Mouse (Mus musculus): Measurements from ENCODE around the gene Gm20388. TPM values are rescaled to one million over a fixed set of nuclear protein-coding genes. Genes with fewer than 3 reads are reported as not detected.
A peak's percentile ranks its signal among the peaks of the same experiment; 100 is the strongest.

Gene Gm20388
- polyA plus RNA-seq, 1 experiment = not detected

- WGBS = 59% methylated on average over 7 of the region's 7 CpGs
- Histone ChIP-seq H3K4me1 (ENCODE audit: control insufficient read depth, insufficient read depth, low read length) (peaks cover 7% of the 10 kb centered on the region; the same call in 1 of the 2 replicates), H3K4me3 (ENCODE audit: insufficient read depth, low read depth, low read length) (no peak overlapping the region), H3K27ac (ENCODE audit: insufficient read depth, low read depth, low read length) (no peak overlapping the region)
- TF ChIP-seq CTCF (IDR thresholded peaks at IDR 0.05; ENCODE audit: insufficient read depth, low read depth, low read length) (no peak), POLR2A (IDR thresholded peaks at IDR 0.05; ENCODE audit: insufficient read depth, low read depth, low read length) (no peak)
These were observed 2001.3 kb downstream of the Gm20388 start for GRCm38 (mm10) chr8:121911987-121912386.

GRCm38 (mm10) chr8:121912831-121913230, 2002.2 kb downstream of the Gm20388 start:
- H3K4me3 ChIP-seq (ENCODE audit: insufficient read depth, low read depth, low read length) = no peak overlapping the region
- TF ChIP-seq CTCF (IDR thresholded peaks at IDR 0.05; ENCODE audit: insufficient read depth, low read depth, low read length) (no peak), POLR2A (IDR thresholded peaks at IDR 0.05; ENCODE audit: insufficient read depth, low read depth, low read length) (no peak)
- peaks cover 5% of the 10 kb centered on the region; the same call in 1 of the 2 replicates for H3K4me1 ChIP-seq (ENCODE audit: control insufficient read depth, insufficient read depth, low read length)
- 0 out of 2 replicates have a peak overlapping the region, but pooled peaks have one; percentile 2 for H3K27ac ChIP-seq (ENCODE audit: insufficient read depth, low read depth, low read length)
- 73% methylated on average over 3 of the region's 3 CpGs for WGBS

- Histone ChIP-seq H3K27ac (ENCODE audit: insufficient read depth, low read depth, low read length) (no peak overlapping the region), H3K4me3 (ENCODE audit: insufficient read depth, low read depth, low read length) (no peak overlapping the region), H3K4me1 (ENCODE audit: control insufficient read depth, insufficient read depth, low read length) (0 out of 2 replicates have a peak, but pooled peaks cover 2% of the 10 kb centered on the region)
- 80% methylated on average over 8 of the region's 8 CpGs for WGBS
- TF ChIP-seq CTCF (IDR thresholded peaks at IDR 0.05; ENCODE audit: insufficient read depth, low read depth, low read length) = no peak
- no peak for TF ChIP-seq POLR2A (IDR thresholded peaks at IDR 0.05; ENCODE audit: insufficient read depth, low read depth, low read length)
These were observed 2002.7 kb downstream of the Gm20388 start for GRCm38 (mm10) chr8:121913378-121913777.

- TF ChIP-seq POLR2A (IDR thresholded peaks at IDR 0.05; ENCODE audit: insufficient read depth, low read depth, low read length) = no peak
- no peak for TF ChIP-seq CTCF (IDR thresholded peaks at IDR 0.05; ENCODE audit: insufficient read depth, low read depth, low read length)
- Histone ChIP-seq H3K4me1 (ENCODE audit: control insufficient read depth, insufficient read depth, low read length) (peaks cover 18% of the 10 kb centered on the region), H3K4me3 (ENCODE audit: insufficient read depth, low read depth, low read length) (no peak overlapping the region), H3K27ac (ENCODE audit: insufficient read depth, low read depth, low read length) (no peak overlapping the region)
- WGBS = 84% methylated on average over 4 of the region's 4 CpGs
These were observed 2008.5 kb downstream of the Gm20388 start for GRCm38 (mm10) chr8:121919158-121919557.

- Histone ChIP-seq H3K27ac (ENCODE audit: insufficient read depth, low read depth, low read length) (no peak overlapping the region), H3K4me1 (ENCODE audit: control insufficient read depth, insufficient read depth, low read length) (peaks cover 18% of the 10 kb centered on the region), H3K4me3 (ENCODE audit: insufficient read depth, low read depth, low read length) (no peak overlapping the region)
- WGBS = 62% methylated on average over 3 of the region's 3 CpGs
- no peak for TF ChIP-seq CTCF (IDR thresholded peaks at IDR 0.05; ENCODE audit: insufficient read depth, low read depth, low read length)
- no peak for TF ChIP-seq POLR2A (IDR thresholded peaks at IDR 0.05; ENCODE audit: insufficient read depth, low read depth, low read length)
These were observed 2009.1 kb downstream of the Gm20388 start for GRCm38 (mm10) chr8:121919731-121920130.

GRCm38 (mm10) chr8:121921582-121921981, 2010.9 kb downstream of the Gm20388 start:
- TF ChIP-seq POLR2A (IDR thresholded peaks at IDR 0.05; ENCODE audit: insufficient read depth, low read depth, low read length) (no peak), CTCF (IDR thresholded peaks at IDR 0.05; ENCODE audit: insufficient read depth, low read depth, low read length) (no peak)
- H3K4me3 ChIP-seq (ENCODE audit: insufficient read depth, low read depth, low read length) = no peak overlapping the region
- WGBS = 87% methylated on average over 8 of the region's 8 CpGs
- H3K4me1 ChIP-seq (ENCODE audit: control insufficient read depth, insufficient read depth, low read length) = peaks cover 18% of the 10 kb centered on the region
- H3K27ac ChIP-seq (ENCODE audit: insufficient read depth, low read depth, low read length) = peak overlapping the region; percentile 40; the same call in 1 of the 2 replicates

GRCm38 (mm10) chr8:121922101-121922500, 2011.5 kb downstream of the Gm20388 start:
- WGBS = 55% methylated on average over 8 of the region's 8 CpGs
- no peak for TF ChIP-seq CTCF (IDR thresholded peaks at IDR 0.05; ENCODE audit: insufficient read depth, low read depth, low read length)
- TF ChIP-seq POLR2A (IDR thresholded peaks at IDR 0.05; ENCODE audit: insufficient read depth, low read depth, low read length) = no peak
- Histone ChIP-seq H3K4me1 (ENCODE audit: control insufficient read depth, insufficient read depth, low read length) (peaks cover 18% of the 10 kb centered on the region), H3K4me3 (ENCODE audit: insufficient read depth, low read depth, low read length) (no peak overlapping the region), H3K27ac (ENCODE audit: insufficient read depth, low read depth, low read length) (0 out of 2 replicates have a peak overlapping the region, but pooled peaks have one; percentile 40)

GRCm38 (mm10) chr8:121924681-121925080, 2014.0 kb downstream of the Gm20388 start:
- 88% methylated on average over 5 of the region's 5 CpGs for WGBS
- Histone ChIP-seq H3K4me1 (ENCODE audit: control insufficient read depth, insufficient read depth, low read length) (peaks cover 18% of the 10 kb centered on the region), H3K27ac (ENCODE audit: insufficient read depth, low read depth, low read length) (no peak overlapping the region), H3K4me3 (ENCODE audit: insufficient read depth, low read depth, low read length) (no peak overlapping the region)
- no peak for TF ChIP-seq POLR2A (IDR thresholded peaks at IDR 0.05; ENCODE audit: insufficient read depth, low read depth, low read length)
- TF ChIP-seq CTCF (IDR thresholded peaks at IDR 0.05; ENCODE audit: insufficient read depth, low read depth, low read length) = no peak

GRCm38 (mm10) chr8:121925624-121926023, 2015.0 kb downstream of the Gm20388 start:
- Histone ChIP-seq H3K4me3 (ENCODE audit: insufficient read depth, low read depth, low read length) (no peak overlapping the region), H3K27ac (ENCODE audit: insufficient read depth, low read depth, low read length) (no peak overlapping the region), H3K4me1 (ENCODE audit: control insufficient read depth, insufficient read depth, low read length) (peaks cover 18% of the 10 kb centered on the region)
- WGBS = 26% methylated on average over 10 of the region's 10 CpGs
- TF ChIP-seq POLR2A (IDR thresholded peaks at IDR 0.05; ENCODE audit: insufficient read depth, low read depth, low read length) (no peak), CTCF (IDR thresholded peaks at IDR 0.05; ENCODE audit: insufficient read depth, low read depth, low read length) (peak; percentile 54; the same call in 1 of the 2 replicates)

Measured in olfactory bulb, adult 2 months (tissue).